Mouse (Mus musculus) brain, embryonic 14.5 days (tissue): ENCODE results near the gene Galc.

Source experiments
- CTCF ChIP-seq: fragments of 200-500 bp; IDR thresholded peaks from 2 replicates; pipeline ENCODE4 v1.5.1; 2012; ENCODE audit warnings: inconsistent platforms, mild to moderate bottlenecking, moderate library complexity, borderline replicate concordance; ENCODE audit not compliant: insufficient read depth, insufficient read length; ENCODE audit errors: extremely low read depth
- POLR2A ChIP-seq: fragments of 200-500 bp; IDR thresholded peaks from 2 replicates; pipeline ENCODE4 v1.6.1; 2012; ENCODE audit warnings: mild to moderate bottlenecking, inconsistent platforms, borderline replicate concordance; ENCODE audit not compliant: poor library complexity, insufficient read depth, insufficient read length, severe bottlenecking; ENCODE audit errors: extremely low read depth

GRCm38 (mm10) chr12:98160867-98161266 lies 98.4 kb downstream of the Galc start:
- TF ChIP-seq CTCF (no peak), POLR2A (no peak)
